Mouse (Mus musculus) stomach, postnatal 0 days (tissue): ENCODE results near the gene Naga.

Experiments used
- CTCF ChIP-seq: IDR thresholded peaks from 2 replicates; pipeline ENCODE4 v1.5.1; 2016; ENCODE audit warnings: antibody characterized with exemption, low read depth, mild to moderate bottlenecking, moderate library complexity
- EP300 ChIP-seq: optimal IDR thresholded peaks from 2 replicates; pipeline ENCODE3; 2016; ENCODE audit warnings: antibody characterized with exemption

- TF ChIP-seq CTCF (no peak), EP300 (no peak)
Measured at GRCm38 (mm10) chr15:82336629-82337028, 2.1 kb downstream of the Naga start.
